Mouse (Mus musculus) forebrain, postnatal 0 days (tissue): ENCODE data around the gene H2al1m. TPM values are rescaled to one million over a fixed set of nuclear protein-coding genes. Genes with fewer than 3 reads are reported as not detected.

Experiments
- ATAC-seq: fragments of 200-750 bp; cut with Nextera tagmentation; 2 replicates; pipeline ENCODE4 v1.8.0; 2017; ENCODE audit warnings: mild to moderate bottlenecking, moderate library complexity
- DNase-seq: peaks from one replicate; pipeline ENCODE4 v3.0.0-alpha.2; 2015
- H3K27ac ChIP-seq: fragments of 300-500 bp; sonication (generic); 2 replicates; pipeline ENCODE4 v1.5.1; 2014; ENCODE audit warnings: low read depth, mild to moderate bottlenecking, antibody characterized with exemption, low read length, moderate library complexity, mixed read lengths
- H3K27me3 ChIP-seq: fragments of 300-500 bp; sonication (generic); 2 replicates; pipeline ENCODE4 v1.6.1; 2014; ENCODE audit warnings: mild to moderate bottlenecking, low read length, mixed read lengths; ENCODE audit not compliant: insufficient read depth
- H3K36me3 ChIP-seq: fragments of 300-500 bp; sonication (generic); 2 replicates; pipeline ENCODE4 v1.6.1; 2014; ENCODE audit warnings: mild to moderate bottlenecking, moderate library complexity; ENCODE audit not compliant: insufficient read depth
- H3K4me1 ChIP-seq: fragments of 300-500 bp; sonication (generic); 2 replicates; pipeline ENCODE4 v1.6.1; 2014; ENCODE audit warnings: antibody characterized with exemption; ENCODE audit not compliant: insufficient read depth
- H3K4me2 ChIP-seq: fragments of 300-500 bp; sonication (generic); 2 replicates; pipeline ENCODE4 v1.6.1; 2014; ENCODE audit warnings: low read depth, mild to moderate bottlenecking, moderate library complexity
- H3K4me3 ChIP-seq: fragments of 300-500 bp; sonication (generic); 2 replicates; pipeline ENCODE4 v1.5.1; 2014; ENCODE audit warnings: low read depth, low read length, mixed read lengths
- H3K9ac ChIP-seq: fragments of 300-500 bp; sonication (generic); 2 replicates; pipeline ENCODE4 v1.6.1; 2014; ENCODE audit warnings: mild to moderate bottlenecking
- H3K9me3 ChIP-seq: fragments of 300-500 bp; sonication (generic); 2 replicates; pipeline ENCODE4 v1.6.1; 2016; ENCODE audit warnings: low read length
- CTCF ChIP-seq: sonication (generic); IDR thresholded peaks from 2 replicates; pipeline ENCODE4 v1.5.1; 2016; ENCODE audit warnings: antibody characterized with exemption, control low read depth, low read depth
- WGBS: fragments of 180-500 bp; shearing (Covaris S2); extraction: QIAGEN DNeasy Blood & Tissue Kit; methylation state at CpG from one replicate; pipeline ENCODE4 v1.1.7; 2014; 5-methylcytosine and 5-hydroxymethylcytosine counted together
- polyA plus RNA-seq: library from polyadenylated mRNA; unstranded; fragments of >200 nt; fragmentation: Nextera tagmentation; extraction: Ambion mirVana; gene quantifications from 2 replicates; pipeline ENCODE4 v1.2.1, GENCODE M21; 2015
- total RNA-seq: library from RNA; depleted of rRNA; stranded (reverse); fragments of >200 nt; gene quantifications from 2 replicates; pipeline ENCODE4 v1.2.3, GENCODE M21; 2014

Gene H2al1m
- total and polyA plus RNA-seq, 2 experiments from 2014 or later: 1.6 TPM; not detected in 1

DNA sequence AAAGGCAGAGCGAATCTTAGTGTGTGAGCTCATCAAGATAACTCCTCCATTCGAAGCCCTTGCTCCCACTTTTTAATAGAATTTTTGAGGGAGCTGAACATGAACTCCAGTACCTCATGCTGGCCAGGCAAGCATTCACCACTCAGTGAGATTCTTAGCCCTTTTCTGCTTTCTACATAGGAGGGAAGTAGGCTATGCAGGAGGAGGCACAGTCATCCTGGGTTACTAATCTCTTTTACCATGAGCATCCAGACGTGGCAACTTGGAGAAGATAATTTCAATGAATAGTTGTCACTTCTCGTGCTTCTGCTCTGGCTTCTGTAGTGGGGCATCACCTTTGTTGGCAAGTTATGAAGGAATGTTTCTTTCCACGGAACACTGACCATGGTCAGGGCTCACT lies 26.8 kb upstream of the H2al1m start, which contains the start of gene Gm14862:
Gene Gm14862, minus strand, starts transcription at position 134 of the 400 bp plus-strand sequence.
- TF ChIP-seq CTCF: no peak
- Histone ChIP-seq H3K4me1 (no peaks in the 10 kb centered on the region), H3K36me3 (no peaks in the 10 kb centered on the region), H3K9me3 (no peaks in the 10 kb centered on the region), H3K4me2 (no peak within 1 kb of the TSS), H3K27ac (no peak within 1 kb of the TSS), H3K4me3 (no peak within 1 kb of the TSS), H3K9ac (no peak within 1 kb of the TSS), H3K27me3 (no peaks in the 10 kb centered on the region)
- ATAC-seq: no peak
- DNase-seq: no peak
- 74% methylated on average over 5 of the region's 5 CpGs for WGBS

GRCm38 (mm10) chrX:9257831-9258230 lies 25.7 kb upstream of the H2al1m start:
- no peak for DNase-seq

GRCm38 (mm10) chrX:9259267-9259666 lies 24.3 kb upstream of the H2al1m start:
- Histone ChIP-seq H3K27me3 (no peaks in the 10 kb centered on the region), H3K4me2 (no peak overlapping the region), H3K27ac (no peak overlapping the region), H3K9ac (no peak overlapping the region), H3K9me3 (no peaks in the 10 kb centered on the region), H3K36me3 (no peaks in the 10 kb centered on the region), H3K4me3 (no peak overlapping the region), H3K4me1 (no peaks in the 10 kb centered on the region)
- ATAC-seq (no peak), DNase-seq (no peak)
- 52% methylated on average over 1 of the region's 1 CpGs for WGBS
- TF ChIP-seq CTCF: no peak

More at GRCm38 (mm10) chrX:9257831-9258230, 25.7 kb upstream of the H2al1m start:
- no peaks in the 10 kb centered on the region for H3K27me3 ChIP-seq
- whole genome bisulfite sequencing: 95% methylated on average over 7 of the region's 7 CpGs
- H3K9me3 ChIP-seq: no peaks in the 10 kb centered on the region
- H3K4me1 ChIP-seq: no peaks in the 10 kb centered on the region
- no peaks in the 10 kb centered on the region for H3K36me3 ChIP-seq
- no peak overlapping the region for H3K9ac ChIP-seq
- no peak for ATAC-seq
- no peak for TF ChIP-seq CTCF
- no peak overlapping the region for H3K4me3 ChIP-seq
- no peak overlapping the region for H3K4me2 ChIP-seq
- no peak overlapping the region for H3K27ac ChIP-seq

- no peak for ATAC-seq
- no peaks in the 10 kb centered on the region for H3K36me3 ChIP-seq
Observed at GRCm38 (mm10) chrX:9271112-9271511, 12.5 kb upstream of the H2al1m start.

GRCm38 (mm10) chrX:9271947-9272459 lies 11.6 kb upstream of the H2al1m start:
- no peak for DNase-seq
- Histone ChIP-seq H3K9ac (0 out of 2 replicates have a peak overlapping the region, but pooled peaks have one; percentile 63), H3K4me2 (peak overlapping the region; percentile 48), H3K27ac (peak overlapping the region; percentile 72; the same call in 1 of the 2 replicates), H3K36me3 (no peaks in the 10 kb centered on the region), H3K4me1 (no peaks in the 10 kb centered on the region), H3K4me3 (peak overlapping the region; percentile 53), H3K27me3 (no peaks in the 10 kb centered on the region), H3K9me3 (no peaks in the 10 kb centered on the region)
- 28% methylated on average over 8 of the region's 8 CpGs for WGBS
- TF ChIP-seq CTCF: no peak
- ATAC-seq: peak; percentile 38

More at GRCm38 (mm10) chrX:9271112-9271511, 12.5 kb upstream of the H2al1m start:
- Histone ChIP-seq H3K4me2 (no peak overlapping the region), H3K27ac (no peak overlapping the region), H3K4me3 (no peak overlapping the region), H3K9ac (no peak overlapping the region), H3K9me3 (no peaks in the 10 kb centered on the region), H3K27me3 (no peaks in the 10 kb centered on the region), H3K4me1 (no peaks in the 10 kb centered on the region)
- 48% methylated on average over 3 of the region's 3 CpGs for WGBS
- DNase-seq: no peak
- TF ChIP-seq CTCF: no peak

- H3K4me2 ChIP-seq: peak within 1 kb of the TSS; percentile 48
- H3K36me3 ChIP-seq: no peaks in the 10 kb centered on the region
- peak within 1 kb of the TSS; percentile 63 for H3K9ac ChIP-seq
- no peak for TF ChIP-seq CTCF
- DNase-seq (peak; percentile 64), ATAC-seq (peak; percentile 91)
- 19% methylated on average over 78 of the region's 94 CpGs for WGBS
- no peaks in the 10 kb centered on the region for H3K4me1 ChIP-seq
- H3K27me3 ChIP-seq: no peaks in the 10 kb centered on the region
- H3K9me3 ChIP-seq: no peaks in the 10 kb centered on the region
- peak within 1 kb of the TSS; percentile 72 for H3K27ac ChIP-seq
- peak within 1 kb of the TSS; percentile 53 for H3K4me3 ChIP-seq
Observed at GRCm38 (mm10) chrX:9272460-9273361, 10.9 kb upstream of the H2al1m start, which contains the start of gene Xk. Gene Xk (plus strand): TSS chrX:9272756.
